Mouse (Mus musculus): ENCODE measurements at regions not wholly inside any gene's neighbourhood (a gene's known extent, or its start where the extent isn't known, plus 50 kb on each side); places are given as distances from the start of the nearest gene placed in this dataset.

DNA sequence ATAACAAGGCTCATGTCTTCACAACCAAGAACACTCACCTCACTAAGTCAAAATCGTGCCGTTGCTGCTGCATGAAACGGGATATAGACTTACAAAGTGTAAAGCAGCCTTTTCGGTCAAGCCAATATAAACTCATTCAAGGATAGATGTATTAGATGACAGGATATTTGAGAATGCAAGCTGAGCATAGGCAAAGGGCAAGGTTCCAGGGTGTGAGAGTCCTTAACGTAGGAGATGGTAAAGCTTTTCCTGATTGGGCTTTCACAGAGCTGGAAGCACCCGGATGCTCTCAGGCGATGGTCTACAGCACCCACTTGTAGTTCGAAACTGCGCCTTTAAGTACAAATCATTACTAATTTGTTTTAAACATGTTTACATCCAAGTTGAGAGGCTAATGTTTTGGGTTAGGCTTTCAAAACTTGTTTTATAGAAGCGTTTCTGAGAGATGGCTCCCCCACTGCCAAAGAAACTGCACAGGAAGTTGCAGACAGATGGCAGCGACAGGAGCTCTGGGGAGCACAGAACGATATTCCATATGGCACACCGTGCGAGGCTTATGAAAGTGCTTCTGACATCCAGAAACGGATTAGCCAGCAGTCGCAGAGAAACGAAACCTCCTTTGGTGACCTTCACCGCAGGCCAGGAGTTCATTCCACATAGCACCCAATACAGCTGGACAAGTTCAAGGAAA, 54.1 kb upstream of the Rell1 start:
- ATAC-seq (replicated peaks; ENCODE audit: poor library complexity) = no peak

- no peak for ATAC-seq (replicated peaks; ENCODE audit: poor library complexity)
These were observed 54.6 kb upstream of the Rell1 start for GRCm38 (mm10) chr5:64023324-64023650.

DNA sequence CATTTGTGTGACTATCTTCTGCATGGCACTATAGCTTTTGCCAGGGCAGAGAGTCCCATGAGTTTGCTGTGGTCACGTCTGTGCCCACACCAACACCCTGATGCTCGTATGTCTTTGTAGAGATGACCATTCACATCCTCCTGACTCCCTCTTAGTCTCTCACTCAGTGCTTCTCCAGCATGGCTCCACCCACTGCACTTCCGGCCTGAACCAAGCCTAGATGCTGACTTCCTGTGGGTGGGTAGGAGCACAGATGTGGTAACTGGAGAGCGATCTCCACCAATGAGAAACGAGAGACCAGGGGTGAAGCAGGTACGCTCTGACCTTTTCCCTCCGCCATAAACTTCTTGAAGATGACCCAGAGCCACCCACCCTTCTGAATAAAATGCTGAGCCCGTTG, 55.7 kb upstream of the Rell1 start:
- ATAC-seq (replicated peaks; ENCODE audit: poor library complexity) = peak; percentile 80

DNA sequence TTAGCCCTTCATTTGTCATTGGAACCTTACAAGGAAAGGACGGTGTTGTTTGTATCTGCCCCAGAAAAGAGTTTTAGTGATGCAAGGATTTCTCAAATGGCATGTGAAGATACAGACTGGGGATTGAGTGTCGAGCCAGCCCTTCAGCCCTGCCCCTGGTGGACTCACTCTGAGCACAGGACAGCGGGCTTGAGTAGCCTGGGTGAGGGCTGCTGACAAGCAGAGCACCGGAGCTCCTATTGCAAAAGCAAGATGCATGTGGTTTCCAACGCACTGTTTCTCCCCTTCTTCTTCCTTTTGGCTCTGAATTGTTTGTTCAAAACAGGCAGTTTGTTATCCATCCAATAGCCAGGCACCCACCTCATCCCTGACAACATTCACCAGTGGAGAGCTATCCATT, 59.0 kb upstream of the Rell1 start:
- ATAC-seq (replicated peaks; ENCODE audit: poor library complexity) = peak; percentile 43

DNA sequence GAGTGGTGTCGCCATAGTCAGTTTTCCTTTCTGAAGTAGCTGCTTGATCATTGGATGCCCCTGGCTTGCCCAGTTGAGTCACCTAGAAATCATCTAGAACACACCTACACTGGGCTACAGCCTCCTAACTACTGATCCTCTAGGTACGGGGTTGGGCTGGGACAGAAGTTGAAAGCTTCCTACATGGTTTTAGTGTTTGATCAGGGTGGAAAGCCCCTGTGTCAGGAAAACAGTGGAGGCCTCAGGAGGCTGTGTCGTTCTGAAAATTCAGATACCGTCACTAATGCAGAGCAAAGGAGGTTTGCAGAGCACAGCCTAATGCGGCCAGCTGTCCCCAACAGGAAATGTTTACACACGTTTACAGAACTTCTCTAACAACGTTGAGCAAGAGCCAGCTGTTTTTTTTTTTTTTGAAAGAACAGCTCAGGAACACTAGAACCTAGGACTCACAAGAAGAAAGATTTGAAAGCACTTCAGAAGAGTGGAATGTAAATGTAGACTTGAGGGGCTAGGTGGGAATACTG, 61.0 kb upstream of the Rell1 start:
- peak; percentile 77 for ATAC-seq (replicated peaks; ENCODE audit: poor library complexity)

GRCm38 (mm10) chr5:64030281-64030960, 61.7 kb upstream of the Rell1 start:
- peak; percentile 51 for ATAC-seq (replicated peaks; ENCODE audit: poor library complexity)

DNA sequence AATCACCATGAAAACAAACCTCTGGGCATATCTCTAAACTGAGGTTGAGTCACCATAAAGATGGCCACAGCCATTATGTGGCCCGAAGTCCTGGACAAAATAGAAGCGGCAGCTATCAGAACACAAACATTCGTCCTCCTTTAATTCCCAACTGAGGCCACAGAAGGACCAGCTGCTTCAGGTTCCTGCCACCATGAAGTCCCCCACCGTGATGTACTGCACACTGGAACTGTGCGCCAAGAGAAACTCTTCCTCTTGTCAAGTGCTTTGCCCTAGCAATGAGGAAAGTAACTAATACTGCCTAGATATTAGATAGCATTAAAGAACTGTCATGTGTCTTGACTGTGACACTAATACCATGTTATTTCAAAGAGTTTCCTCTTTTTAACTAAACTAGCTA, 54.4 kb upstream of the Pgm2 start:
- peak; percentile 43 for ATAC-seq (replicated peaks; ENCODE audit: poor library complexity)

GRCm38 (mm10) chr5:64040676-64041075, 52.1 kb upstream of the Pgm2 start:
- peak; percentile 63 for ATAC-seq (replicated peaks; ENCODE audit: poor library complexity)

Data from megakaryocyte progenitor cell, adult 5-6 weeks (primary cell).